Mouse (Mus musculus) cerebellum, adult 2 months (tissue): ENCODE data around the gene Flt4. TPM values are rescaled to one million over a fixed set of nuclear protein-coding genes. Genes with fewer than 3 reads are reported as not detected.
"Not testable (repeated sequence)": the region's sequence is repeated elsewhere in the genome, so short reads cannot be mapped to it uniquely, and the experiment has no call there.

Source experiments
- DNase-seq, 2 experiments: peaks; one replicate each; pipeline ENCODE4 v3.0.0; 2021
- H3K27ac ChIP-seq: fragments of 200-500 bp; 2 replicates; pipeline ENCODE4 v1.5.1; 2012; ENCODE audit warnings: low read length, control low read depth, inconsistent platforms; ENCODE audit not compliant: insufficient read depth
- H3K27me3 ChIP-seq: fragments of 200-500 bp; 2 replicates; pipeline ENCODE4 v1.6.1; 2012; ENCODE audit warnings: inconsistent platforms, mild to moderate bottlenecking, low read length, moderate library complexity; ENCODE audit not compliant: control insufficient read depth, insufficient read depth
- H3K4me1 ChIP-seq: fragments of 200-500 bp; 2 replicates; pipeline ENCODE4 v1.6.1; 2011; ENCODE audit warnings: low read length; ENCODE audit not compliant: control insufficient read depth, insufficient read depth
- H3K4me3 ChIP-seq: fragments of 200-500 bp; replicated peaks from 2 replicates; pipeline ENCODE3; 2011; ENCODE audit warnings: mild to moderate bottlenecking, low read depth, low read length, control low read depth; ENCODE audit not compliant: insufficient read depth
- CTCF ChIP-seq: fragments of 200-500 bp; IDR thresholded peaks from 2 replicates; pipeline ENCODE4 v1.5.1; 2011; ENCODE audit warnings: low read depth, mild to moderate bottlenecking, control low read depth, low read length, moderate library complexity, borderline replicate concordance; ENCODE audit not compliant: insufficient read depth
- POLR2A ChIP-seq: fragments of 200-500 bp; IDR thresholded peaks from 2 replicates; pipeline ENCODE4 v1.6.1; 2011; ENCODE audit warnings: low read length, control low read depth, borderline replicate concordance; ENCODE audit not compliant: insufficient read depth
- WGBS: fragments of 180-500 bp; shearing (Covaris S2); methylation state at CpG from one replicate; pipeline ENCODE4 v1.1.7; 2018; 5-methylcytosine and 5-hydroxymethylcytosine counted together
- polyA plus RNA-seq: library from polyadenylated mRNA; depleted of rRNA; stranded (reverse); fragments of >200 nt; gene quantifications from 2 replicates; pipeline ENCODE4 v1.2.3, GENCODE M21; 2012; rRNA removed

Flt4 gene
- polyA plus RNA-seq, result 2.2 and 2.3 TPM in 2 replicates

GRCm38 (mm10) chr11:49608938-49609867 is at the start of gene Flt4:
Gene Flt4 (plus strand): TSS chr11:49609263.
- not testable (repeated sequence) for H3K4me3 ChIP-seq, H3K27me3 ChIP-seq, H3K4me1 ChIP-seq, DNase-seq, H3K27ac ChIP-seq
- 4% methylated on average over 59 of the region's 61 CpGs for WGBS

GRCm38 (mm10) chr11:49575054-49575453 is 34.0 kb upstream of the Flt4 start:
- WGBS, result 46% methylated on average over 2 of the region's 2 CpGs
- not testable (repeated sequence) for DNase-seq, H3K4me1 ChIP-seq, H3K4me3 ChIP-seq, H3K27me3 ChIP-seq, H3K27ac ChIP-seq

- WGBS, result 87% methylated on average over 8 of the region's 8 CpGs
- not testable (repeated sequence) for DNase-seq, H3K4me1 ChIP-seq, H3K4me3 ChIP-seq, H3K27me3 ChIP-seq, H3K27ac ChIP-seq
Measured at GRCm38 (mm10) chr11:49580452-49580851, 28.6 kb upstream of the Flt4 start.

GRCm38 (mm10) chr11:49590213-49590612 is 18.9 kb upstream of the Flt4 start:
- no peak for DNase-seq
- H3K4me3 ChIP-seq, result no peak overlapping the region
- no peaks in the 10 kb centered on the region for H3K27me3 ChIP-seq
- no peaks in the 10 kb centered on the region for H3K4me1 ChIP-seq
- TF ChIP-seq CTCF (no peak), POLR2A (no peak)
- H3K27ac ChIP-seq, result no peak overlapping the region
- 92% methylated on average over 19 of the region's 19 CpGs for WGBS

GRCm38 (mm10) chr11:49597149-49597548 is 11.9 kb upstream of the Flt4 start:
- not testable (repeated sequence) for H3K4me1 ChIP-seq, H3K27me3 ChIP-seq, DNase-seq, H3K27ac ChIP-seq, H3K4me3 ChIP-seq
- WGBS, result 70% methylated on average over 2 of the region's 2 CpGs

GRCm38 (mm10) chr11:49608306-49608705 is 757 bp upstream of the Flt4 start:
- not testable (repeated sequence) for H3K4me1 ChIP-seq, H3K27ac ChIP-seq, DNase-seq, H3K27me3 ChIP-seq, H3K4me3 ChIP-seq
- 86% methylated on average over 5 of the region's 5 CpGs for WGBS

GRCm38 (mm10) chr11:49609868-49610824 is 1.1 kb downstream of the Flt4 start:
- WGBS, result 2% methylated on average over 52 of the region's 52 CpGs
- not testable (repeated sequence) for H3K4me3 ChIP-seq, DNase-seq, H3K27me3 ChIP-seq, H3K27ac ChIP-seq, H3K4me1 ChIP-seq

- DNase-seq, H3K4me1 ChIP-seq, H3K27ac ChIP-seq, H3K4me3 ChIP-seq, H3K27me3 ChIP-seq: not testable (repeated sequence)
- 54% methylated on average over 3 of the region's 3 CpGs for WGBS
Measured at GRCm38 (mm10) chr11:49611349-49611748, 2.3 kb downstream of the Flt4 start.
